Mouse (Mus musculus) lung, adult 2 months (tissue): Measurements from ENCODE around the gene Slc25a11.

ENCODE experiments used
- CTCF ChIP-seq: fragments of 200-500 bp; IDR thresholded peaks from 2 replicates; pipeline ENCODE4 v1.5.1; 2011; ENCODE audit warnings: mild to moderate bottlenecking, low read length, control low read depth; ENCODE audit not compliant: insufficient read depth
- POLR2A ChIP-seq: fragments of 200-500 bp; IDR thresholded peaks from 2 replicates; pipeline ENCODE4 v1.6.1; 2011; ENCODE audit warnings: low read depth, mild to moderate bottlenecking, control low read depth, low read length, borderline replicate concordance; ENCODE audit errors: extremely low read depth

DNA sequence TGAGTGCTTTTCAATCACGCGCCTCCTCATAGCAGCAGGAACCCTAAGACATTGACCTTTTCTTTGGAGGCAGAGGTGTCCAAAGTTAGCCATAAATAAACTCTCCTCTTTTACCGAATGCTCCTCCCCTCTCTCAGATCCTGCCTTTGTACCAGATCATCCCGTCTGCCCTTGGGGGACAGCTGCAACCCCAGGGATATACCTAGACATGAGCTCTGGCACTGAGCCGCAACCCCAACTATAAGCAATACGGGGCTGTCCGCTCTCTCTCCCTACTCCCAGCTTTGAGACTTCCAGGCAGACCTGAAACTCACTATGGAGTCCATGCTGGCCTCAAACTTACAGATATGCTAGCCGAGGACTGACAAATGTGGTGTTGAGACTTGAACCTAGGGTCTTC, 19.4 kb upstream of the Slc25a11 start:
- TF ChIP-seq CTCF (no peak), POLR2A (no peak)
